Mouse (Mus musculus) midbrain, embryonic 14.5 days (tissue): ENCODE data around the gene Plcb1. TPM values are rescaled to one million over a fixed set of nuclear protein-coding genes. Genes with fewer than 3 reads are reported as not detected.
A peak's percentile ranks its signal among the peaks of the same experiment; 100 is the strongest.

Source experiments
- ATAC-seq: fragments of 200-750 bp; cut with Nextera tagmentation; 2 replicates; pipeline ENCODE4 v1.8.0; 2017; ENCODE audit warnings: moderate number of reproducible peaks, moderate library complexity; ENCODE audit not compliant: low FRiP score, low TSS enrichment
- DNase-seq: peaks from one replicate; pipeline ENCODE4 v3.0.0-alpha.2; 2015
- H3K27ac ChIP-seq: fragments of 300-500 bp; sonication (generic); replicated peaks from 2 replicates; pipeline ENCODE4 v1.5.1; 2014; ENCODE audit warnings: mild to moderate bottlenecking, low read depth, low read length, moderate library complexity
- H3K27me3 ChIP-seq: fragments of 300-500 bp; sonication (generic); 2 replicates; pipeline ENCODE4 v1.6.1; 2014; ENCODE audit warnings: low read length, control low read depth, mixed read lengths; ENCODE audit not compliant: control insufficient read depth, insufficient read depth
- H3K36me3 ChIP-seq: fragments of 300-500 bp; sonication (generic); 2 replicates; pipeline ENCODE4 v1.6.1; 2014; ENCODE audit warnings: low read length, control low read depth; ENCODE audit not compliant: control insufficient read depth, insufficient read depth
- H3K4me1 ChIP-seq: fragments of 300-500 bp; sonication (generic); 2 replicates; pipeline ENCODE4 v1.6.1; 2014; ENCODE audit warnings: mild to moderate bottlenecking, antibody characterized with exemption, low read length, control low read depth; ENCODE audit not compliant: control insufficient read depth, insufficient read depth
- H3K4me2 ChIP-seq: fragments of 300-500 bp; sonication (generic); 2 replicates; pipeline ENCODE4 v1.6.1; 2014; ENCODE audit warnings: mild to moderate bottlenecking, low read length, moderate library complexity
- H3K4me3 ChIP-seq: fragments of 300-500 bp; sonication (generic); replicated peaks from 2 replicates; pipeline ENCODE4 v1.5.1; 2014; ENCODE audit warnings: low read depth, low read length
- H3K9ac ChIP-seq: fragments of 300-500 bp; sonication (generic); replicated peaks from 2 replicates; pipeline ENCODE4 v1.6.1; 2014; ENCODE audit warnings: mild to moderate bottlenecking, low read length, moderate library complexity
- H3K9me3 ChIP-seq: fragments of 300-500 bp; sonication (generic); 2 replicates; pipeline ENCODE4 v1.6.1; 2016; ENCODE audit warnings: low read length, control low read depth, mixed read lengths; ENCODE audit not compliant: control insufficient read depth
- WGBS: fragments of 180-500 bp; shearing (Covaris S2); extraction: QIAGEN DNeasy Blood & Tissue Kit; methylation state at CpG from one replicate; pipeline ENCODE4 v1.1.7; 2014; 5-methylcytosine and 5-hydroxymethylcytosine counted together
- polyA plus RNA-seq: library from polyadenylated mRNA; unstranded; fragments of >200 nt; fragmentation: Nextera tagmentation; extraction: Ambion mirVana; gene quantifications from 2 replicates; pipeline ENCODE4 v1.2.1, GENCODE M21; 2014

Plcb1 gene
- polyA plus RNA-seq, 1 experiment from 2014 or later = 30.7 TPM

DNA sequence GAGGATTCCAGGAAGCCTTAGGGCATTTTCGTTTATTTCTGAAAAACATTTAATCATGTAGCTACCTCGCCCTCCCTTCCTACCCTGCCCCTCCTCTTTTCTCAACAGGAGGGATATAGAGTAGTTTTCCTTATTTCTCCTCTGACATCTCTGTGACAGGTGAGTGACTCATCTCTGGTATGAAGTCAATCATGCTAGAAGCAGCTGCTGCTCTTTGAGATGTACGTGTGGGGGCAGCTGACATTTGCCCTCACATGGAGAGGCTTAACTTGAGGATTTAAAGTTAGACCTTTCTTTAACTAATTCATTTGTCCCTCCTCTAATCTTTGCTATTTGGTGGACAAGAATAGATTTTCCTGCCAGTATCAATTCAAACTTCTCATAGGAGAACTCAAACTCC, 608.8 kb downstream of the Plcb1 start:
- H3K9me3 ChIP-seq = no peaks in the 10 kb centered on the region
- H3K27ac ChIP-seq = no peak overlapping the region
- H3K27me3 ChIP-seq = no peaks in the 10 kb centered on the region
- H3K4me3 ChIP-seq = no peak overlapping the region
- DNase-seq (no peak), ATAC-seq (no peak)
- WGBS = 56% methylated on average over 3 of the region's 3 CpGs
- H3K9ac ChIP-seq = no peak overlapping the region
- H3K36me3 ChIP-seq = no peaks in the 10 kb centered on the region
- no peak overlapping the region for H3K4me2 ChIP-seq
- no peaks in the 10 kb centered on the region for H3K4me1 ChIP-seq

DNA sequence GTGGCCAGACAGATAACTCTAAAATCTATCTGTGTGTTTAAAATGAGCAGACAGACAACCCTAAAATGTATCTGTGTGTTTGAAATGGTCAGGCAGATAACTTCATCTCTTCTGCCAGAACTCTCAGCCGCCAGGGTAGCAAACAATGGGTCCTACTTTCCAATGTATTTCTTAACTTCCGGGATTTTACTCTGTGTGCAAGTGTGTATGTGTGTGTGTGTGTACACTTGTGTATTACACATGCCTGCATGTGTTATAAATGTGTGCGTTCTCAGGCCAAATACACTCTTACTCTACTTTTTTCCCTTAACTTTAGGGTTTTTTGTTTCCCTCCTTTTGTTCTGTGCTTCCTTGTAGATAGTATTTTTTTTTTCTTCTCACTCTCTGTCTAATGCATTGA, 610.5 kb downstream of the Plcb1 start:
- Histone ChIP-seq H3K4me3 (no peak overlapping the region), H3K27me3 (no peaks in the 10 kb centered on the region), H3K9me3 (no peaks in the 10 kb centered on the region), H3K9ac (no peak overlapping the region), H3K4me2 (no peak overlapping the region), H3K36me3 (no peaks in the 10 kb centered on the region), H3K27ac (no peak overlapping the region), H3K4me1 (no peaks in the 10 kb centered on the region)
- 93% methylated on average over 3 of the region's 3 CpGs for WGBS
- no peak for DNase-seq
- no peak for ATAC-seq

DNA sequence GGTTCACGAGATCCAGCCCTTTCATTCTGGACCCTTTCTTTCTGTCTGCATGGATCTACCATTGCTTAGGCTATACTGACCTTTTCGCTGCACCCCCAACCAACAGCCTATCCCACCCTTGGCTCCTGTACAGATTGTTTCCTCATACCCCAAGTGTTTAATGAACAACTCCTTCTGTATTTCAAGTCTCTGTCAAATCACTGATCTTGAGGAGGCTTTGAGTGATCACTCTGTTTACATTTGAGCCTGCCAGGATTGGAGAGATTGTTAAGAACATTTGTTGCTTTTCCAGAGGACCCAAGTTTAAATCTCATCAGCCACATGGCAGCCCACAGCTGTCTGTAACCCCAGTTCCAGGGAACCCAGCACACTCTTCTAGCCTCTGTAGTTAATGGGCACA, 612.1 kb downstream of the Plcb1 start:
- H3K27ac ChIP-seq = no peak overlapping the region
- ATAC-seq (no peak), DNase-seq (no peak)
- peaks cover 1% of the 10 kb centered on the region; the same call in 1 of the 2 replicates for H3K4me1 ChIP-seq
- no peak overlapping the region for H3K4me3 ChIP-seq
- no peaks in the 10 kb centered on the region for H3K36me3 ChIP-seq
- H3K9ac ChIP-seq = no peak overlapping the region
- no peak overlapping the region for H3K4me2 ChIP-seq
- H3K27me3 ChIP-seq = no peaks in the 10 kb centered on the region
- H3K9me3 ChIP-seq = no peaks in the 10 kb centered on the region
- WGBS = 93% methylated on average over 2 of the region's 2 CpGs

DNA sequence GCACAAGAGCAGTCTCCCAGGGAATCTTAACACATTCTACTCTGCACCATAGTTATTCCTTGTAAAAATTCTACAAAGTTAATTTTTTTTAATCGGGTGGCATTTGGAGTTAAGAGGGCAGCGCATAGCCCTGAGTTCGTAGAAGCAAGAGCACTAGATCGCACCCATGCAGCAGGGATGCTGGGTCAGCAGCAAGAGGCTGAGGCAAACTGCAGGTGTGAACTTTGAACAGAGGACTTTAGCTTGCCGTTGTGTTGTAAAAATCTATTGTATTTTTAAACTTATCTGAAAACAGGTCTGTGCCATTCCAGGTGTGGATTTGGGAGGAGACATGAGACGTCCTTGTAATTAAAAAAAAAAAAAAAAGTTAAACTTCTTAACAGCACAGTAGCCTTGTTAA, 613.9 kb downstream of the Plcb1 start:
- Histone ChIP-seq H3K9me3 (no peaks in the 10 kb centered on the region), H3K4me2 (no peak overlapping the region), H3K36me3 (no peaks in the 10 kb centered on the region), H3K4me3 (no peak overlapping the region), H3K27ac (no peak overlapping the region), H3K9ac (no peak overlapping the region), H3K27me3 (no peaks in the 10 kb centered on the region), H3K4me1 (peaks cover 5% of the 10 kb centered on the region; the same call in 1 of the 2 replicates)
- no peak for ATAC-seq
- DNase-seq = no peak
- WGBS = 90% methylated on average over 6 of the region's 6 CpGs

DNA sequence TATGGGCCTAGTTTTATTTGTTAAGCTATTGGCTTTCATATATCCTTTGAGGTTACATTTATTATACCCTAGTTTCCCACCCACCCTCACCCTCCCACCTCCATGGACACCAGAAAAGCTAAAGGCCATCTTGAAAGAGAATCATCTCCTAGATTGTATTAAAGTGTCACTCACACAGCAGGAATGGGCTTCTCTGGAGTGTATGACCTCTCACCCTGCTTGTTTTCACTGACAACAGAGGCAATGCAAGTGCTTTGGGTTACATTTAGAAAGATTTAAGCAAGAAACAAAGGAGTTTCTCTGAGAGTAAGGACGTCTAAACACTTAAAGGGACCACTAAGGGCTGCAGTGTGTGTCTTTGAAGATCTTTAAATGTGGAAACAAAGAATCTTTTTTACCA, 617.0 kb downstream of the Plcb1 start:
- Histone ChIP-seq H3K27ac (no peak overlapping the region), H3K9me3 (no peaks in the 10 kb centered on the region), H3K4me2 (no peak overlapping the region), H3K36me3 (no peaks in the 10 kb centered on the region), H3K4me1 (peaks cover 5% of the 10 kb centered on the region; the same call in 1 of the 2 replicates), H3K9ac (no peak overlapping the region), H3K27me3 (no peaks in the 10 kb centered on the region), H3K4me3 (no peak overlapping the region)
- WGBS = 7% methylated on average over 1 of the region's 1 CpGs
- ATAC-seq (no peak), DNase-seq (no peak)

DNA sequence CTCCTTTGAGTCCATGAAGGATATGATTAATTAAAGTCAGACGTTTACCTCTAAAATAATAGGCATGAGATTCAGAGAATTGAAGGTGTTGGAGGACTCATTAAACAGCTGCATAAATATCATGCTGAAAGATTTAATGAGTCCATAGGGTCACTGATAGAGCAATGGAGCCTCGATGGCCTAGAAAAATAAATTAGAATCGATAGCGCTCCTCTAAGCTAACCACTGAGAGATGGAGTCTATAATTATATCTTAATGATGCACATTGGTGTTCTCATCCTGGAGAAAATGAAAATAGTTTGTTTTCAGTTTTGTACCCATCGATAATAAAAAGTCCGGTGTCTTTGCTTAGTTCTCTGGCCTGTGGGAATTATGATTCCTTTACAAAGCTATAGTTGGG, 617.5 kb downstream of the Plcb1 start:
- Histone ChIP-seq H3K27me3 (no peaks in the 10 kb centered on the region), H3K4me1 (peaks cover 5% of the 10 kb centered on the region; the same call in 1 of the 2 replicates), H3K9me3 (no peaks in the 10 kb centered on the region), H3K4me3 (no peak overlapping the region), H3K9ac (no peak overlapping the region), H3K27ac (no peak overlapping the region), H3K4me2 (no peak overlapping the region), H3K36me3 (no peaks in the 10 kb centered on the region)
- ATAC-seq (no peak), DNase-seq (no peak)
- WGBS = 64% methylated on average over 6 of the region's 6 CpGs

DNA sequence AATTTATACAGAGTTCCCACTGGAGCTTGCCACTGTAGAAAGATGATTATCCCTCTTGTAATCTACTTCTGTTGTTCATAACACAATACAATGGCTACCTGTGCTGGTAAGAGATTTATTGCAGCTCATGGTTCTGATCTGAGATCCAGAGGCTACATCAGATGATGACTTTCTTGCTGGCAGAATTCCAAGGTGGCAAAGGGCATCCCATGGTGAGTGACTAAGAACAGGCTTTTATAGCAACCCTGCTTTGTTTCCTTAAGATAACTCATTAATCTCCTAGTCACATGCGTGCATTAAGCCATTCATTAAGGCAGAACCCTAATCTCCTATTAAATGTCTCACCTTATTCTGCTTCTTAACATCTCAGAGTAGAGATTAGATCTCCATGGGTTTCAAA, 618.2 kb downstream of the Plcb1 start:
- WGBS = 13% methylated on average over 1 of the region's 1 CpGs
- peaks cover 8% of the 10 kb centered on the region; the same call in 1 of the 2 replicates for H3K4me1 ChIP-seq
- no peak for DNase-seq
- no peak overlapping the region for H3K4me2 ChIP-seq
- no peaks in the 10 kb centered on the region for H3K36me3 ChIP-seq
- H3K27ac ChIP-seq = no peak overlapping the region
- H3K9me3 ChIP-seq = no peaks in the 10 kb centered on the region
- no peak for ATAC-seq
- H3K27me3 ChIP-seq = no peaks in the 10 kb centered on the region
- H3K4me3 ChIP-seq = no peak overlapping the region
- H3K9ac ChIP-seq = no peak overlapping the region

DNA sequence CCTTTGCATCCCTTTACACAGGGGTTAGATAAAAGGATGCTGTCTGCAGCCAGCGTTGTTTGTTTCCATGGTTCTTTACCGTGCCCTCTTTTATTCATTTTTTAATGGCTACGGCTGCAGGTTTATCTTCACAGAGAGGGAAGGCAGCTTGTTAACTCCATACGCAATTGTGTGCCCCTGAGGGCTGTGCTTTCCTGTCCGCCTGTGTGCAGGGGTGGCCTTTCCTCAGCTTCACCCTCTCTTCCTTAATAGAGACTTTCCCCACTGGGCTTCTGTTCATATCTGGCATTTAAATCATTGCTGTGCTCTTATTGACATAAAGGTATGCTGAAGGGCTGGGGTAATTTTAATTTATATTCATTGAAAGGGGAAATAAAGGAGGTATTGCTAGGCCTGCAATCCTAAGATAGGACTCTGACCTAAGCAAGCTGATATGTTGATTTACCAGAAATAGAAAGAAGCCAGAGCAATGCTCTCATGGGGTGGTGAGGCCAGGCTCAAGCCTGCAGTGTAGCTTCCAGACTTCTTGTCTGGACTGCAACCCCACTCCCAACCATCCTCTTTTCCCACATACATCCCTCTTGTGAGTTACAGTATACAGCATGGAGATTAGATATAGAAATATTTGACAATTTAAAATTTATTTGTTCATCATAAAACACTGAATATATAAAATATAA, 623.7 kb downstream of the Plcb1 start:
- H3K36me3 ChIP-seq = no peaks in the 10 kb centered on the region
- no peaks in the 10 kb centered on the region for H3K9me3 ChIP-seq
- H3K4me2 ChIP-seq = no peak overlapping the region
- no peak for ATAC-seq
- peaks cover 5% of the 10 kb centered on the region; the same call in 1 of the 2 replicates for H3K4me1 ChIP-seq
- H3K27me3 ChIP-seq = no peaks in the 10 kb centered on the region
- peak; percentile 45 for DNase-seq
- WGBS = 8% methylated on average over 5 of the region's 5 CpGs
- H3K4me3 ChIP-seq = no peak overlapping the region
- H3K27ac ChIP-seq = peak overlapping the region; percentile 55; the same call in 1 of the 2 replicates
- no peak overlapping the region for H3K9ac ChIP-seq

DNA sequence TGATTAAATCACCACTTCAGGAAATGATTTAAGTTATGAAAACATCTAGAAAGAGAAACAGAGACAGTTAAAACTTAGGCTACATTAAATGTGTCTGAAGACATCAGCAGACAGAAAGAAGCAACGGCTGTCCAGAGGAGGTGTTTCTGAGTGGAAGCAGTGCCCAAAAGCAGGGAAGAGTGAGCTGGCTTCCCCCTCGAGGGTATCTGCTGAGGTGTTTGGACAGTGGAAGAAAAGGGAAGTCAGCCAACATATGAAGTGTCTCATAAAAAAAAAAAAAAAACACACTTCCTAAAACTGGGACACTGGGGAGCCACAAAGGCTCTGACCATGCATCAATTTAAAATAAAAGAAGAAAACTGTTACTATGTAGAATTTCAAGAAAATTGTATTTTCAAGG, 625.8 kb downstream of the Plcb1 start:
- H3K9me3 ChIP-seq = no peaks in the 10 kb centered on the region
- ATAC-seq (no peak), DNase-seq (no peak)
- H3K4me2 ChIP-seq = no peak overlapping the region
- no peaks in the 10 kb centered on the region for H3K27me3 ChIP-seq
- 78% methylated on average over 2 of the region's 2 CpGs for WGBS
- H3K4me3 ChIP-seq = no peak overlapping the region
- H3K9ac ChIP-seq = no peak overlapping the region
- H3K36me3 ChIP-seq = no peaks in the 10 kb centered on the region
- peaks cover 5% of the 10 kb centered on the region; the same call in 1 of the 2 replicates for H3K4me1 ChIP-seq
- H3K27ac ChIP-seq = no peak overlapping the region
